Mouse (Mus musculus) megakaryocyte, embryonic 14.5 days (primary cell): Measurements from ENCODE around the gene Vac14. TPM values are rescaled to one million over a fixed set of nuclear protein-coding genes. Genes with fewer than 3 reads are reported as not detected.
"Not testable (repeated sequence)": the region's sequence is repeated elsewhere in the genome, so short reads cannot be mapped to it uniquely, and the experiment has no call there.

Experiments
- H3K27me3 ChIP-seq: replicated peaks from 2 replicates; pipeline ENCODE3; 2012; ENCODE audit warnings: inconsistent platforms
- H3K36me3 ChIP-seq: replicated peaks from 2 replicates; pipeline ENCODE3; 2012; ENCODE audit warnings: low read length, inconsistent platforms, mixed read lengths
- H3K4me1 ChIP-seq: 2 replicates; pipeline ENCODE4 v1.6.1; 2012; ENCODE audit warnings: inconsistent platforms
- H3K4me3 ChIP-seq: replicated peaks from 2 replicates; pipeline ENCODE3; 2012; ENCODE audit warnings: moderate library complexity, mild to moderate bottlenecking, inconsistent platforms
- H3K9me3 ChIP-seq: 2 replicates; pipeline ENCODE4 v1.6.1; 2012; ENCODE audit warnings: inconsistent platforms
- FLI1 ChIP-seq: IDR thresholded peaks from 2 replicates; pipeline ENCODE4 v1.6.1; 2012; ENCODE audit warnings: low read length, inconsistent platforms, mixed read lengths
- GATA1 ChIP-seq: IDR thresholded peaks from 3 replicates; pipeline ENCODE4 v1.6.1; 2012; ENCODE audit warnings: mixed read lengths, low read length, inconsistent platforms, borderline replicate concordance
- polyA plus RNA-seq: library from polyadenylated mRNA; stranded (reverse); fragments of >175 nt; gene quantifications from 2 replicates; pipeline ENCODE4 v1.2.3, GENCODE M21; 2012; ENCODE audit warnings: low replicate concordance; ENCODE audit not compliant: insufficient read depth

Vac14 gene
- polyA plus RNA-seq, 1 experiment, result 36.1 TPM

GRCm38 (mm10) chr8:110662545-110662944, 44.2 kb downstream of the Vac14 start:
- no peak for TF ChIP-seq FLI1
- no peak for TF ChIP-seq GATA1
- no peaks in the 10 kb centered on the region for H3K27me3 ChIP-seq
- H3K36me3 ChIP-seq, result peaks cover 76% of the 10 kb centered on the region
- H3K4me1 ChIP-seq, result peaks cover 79% of the 10 kb centered on the region
- H3K9me3 ChIP-seq, result no peaks in the 10 kb centered on the region
- no peak overlapping the region for H3K4me3 ChIP-seq

GRCm38 (mm10) chr8:110663015-110663742, 44.8 kb downstream of the Vac14 start:
- H3K4me3 ChIP-seq, result no peak overlapping the region
- H3K9me3 ChIP-seq, result no peaks in the 10 kb centered on the region
- H3K36me3 ChIP-seq, result peaks cover 69% of the 10 kb centered on the region
- no peak for TF ChIP-seq GATA1
- H3K27me3 ChIP-seq, result no peaks in the 10 kb centered on the region
- peaks cover 79% of the 10 kb centered on the region for H3K4me1 ChIP-seq

GRCm38 (mm10) chr8:110664202-110664896, 46.0 kb downstream of the Vac14 start:
- H3K9me3 ChIP-seq, result no peaks in the 10 kb centered on the region
- peaks cover 69% of the 10 kb centered on the region for H3K36me3 ChIP-seq
- no peaks in the 10 kb centered on the region for H3K27me3 ChIP-seq
- H3K4me1 ChIP-seq, result peaks cover 82% of the 10 kb centered on the region
- peak overlapping the region; percentile 60 for H3K4me3 ChIP-seq
- TF ChIP-seq GATA1 (no peak), FLI1 (no peak)

- TF ChIP-seq FLI1 (no peak), GATA1 (no peak)
- Histone ChIP-seq H3K27me3 (no peaks in the 10 kb centered on the region), H3K4me1 (peaks cover 84% of the 10 kb centered on the region), H3K4me3 (no peak overlapping the region), H3K36me3 (peaks cover 67% of the 10 kb centered on the region), H3K9me3 (no peaks in the 10 kb centered on the region)
These were observed 46.6 kb downstream of the Vac14 start for GRCm38 (mm10) chr8:110665000-110665399.

GRCm38 (mm10) chr8:110667590-110668177, 49.3 kb downstream of the Vac14 start:
- Histone ChIP-seq H3K36me3 (peaks cover 67% of the 10 kb centered on the region), H3K4me1 (peaks cover 99% of the 10 kb centered on the region)
- not testable (repeated sequence) for H3K9me3 ChIP-seq, H3K27me3 ChIP-seq, H3K4me3 ChIP-seq

GRCm38 (mm10) chr8:110669932-110670628, 51.7 kb downstream of the Vac14 start:
- Histone ChIP-seq H3K9me3 (no peaks in the 10 kb centered on the region), H3K4me1 (peaks cover 99% of the 10 kb centered on the region), H3K27me3 (no peaks in the 10 kb centered on the region), H3K36me3 (peaks cover 76% of the 10 kb centered on the region), H3K4me3 (no peak overlapping the region)
- TF ChIP-seq FLI1 (no peak), GATA1 (no peak)

- Histone ChIP-seq H3K4me1 (peaks cover 100% of the 10 kb centered on the region), H3K27me3 (no peaks in the 10 kb centered on the region), H3K36me3 (peaks cover 83% of the 10 kb centered on the region), H3K9me3 (no peaks in the 10 kb centered on the region), H3K4me3 (no peak overlapping the region)
- TF ChIP-seq FLI1 (no peak), GATA1 (no peak)
These were observed 52.9 kb downstream of the Vac14 start for GRCm38 (mm10) chr8:110671309-110671708.

GRCm38 (mm10) chr8:110672133-110672532, 53.7 kb downstream of the Vac14 start:
- Histone ChIP-seq H3K36me3 (peaks cover 86% of the 10 kb centered on the region), H3K4me3 (peak overlapping the region; percentile 4), H3K27me3 (no peaks in the 10 kb centered on the region), H3K4me1 (peaks cover 100% of the 10 kb centered on the region), H3K9me3 (no peaks in the 10 kb centered on the region)
- TF ChIP-seq FLI1, result no peak
- TF ChIP-seq GATA1, result no peak

GRCm38 (mm10) chr8:110673168-110673567, 54.8 kb downstream of the Vac14 start:
- Histone ChIP-seq H3K36me3 (peaks cover 96% of the 10 kb centered on the region), H3K4me1 (peaks cover 100% of the 10 kb centered on the region), H3K4me3 (no peak overlapping the region), H3K27me3 (no peaks in the 10 kb centered on the region), H3K9me3 (no peaks in the 10 kb centered on the region)
- TF ChIP-seq GATA1 (no peak), FLI1 (no peak)
